Mouse (Mus musculus) left cerebral cortex, postnatal 25 days (tissue): ENCODE measurements around the gene Dppa1. TPM values are rescaled to one million over a fixed set of nuclear protein-coding genes. Genes with fewer than 3 reads are reported as not detected.

Source experiments
- DNase-seq, 2 experiments: peaks; one replicate each; pipeline ENCODE4 v3.0.0; 2022; ENCODE audit warnings: low spot score in 2 of 2, mixed read lengths in 1 of 2
- intact Hi-C: fragments of 180-260 bp; cut with DNase I; formaldehyde crosslinking; loops from one replicate; pipeline ENCODE4 v1.15.1; 2025
- total RNA-seq, 2 experiments: library from RNA; stranded (reverse); gene quantifications; 2 replicates each; pipeline ENCODE4 v1.2.3; 2021

Dppa1 gene
- total RNA-seq, 2 experiments from 2014 or later, result not detected

- intact Hi-C loops, result no loop called here
- DNase-seq, result no peak
Measured at GRCm38 (mm10) chr11:46565967-46566366, 63.1 kb downstream of the Dppa1 start.

- intact Hi-C loops, result no loop called here
- no peak for DNase-seq
Measured at GRCm38 (mm10) chr11:46564671-46565070, 64.4 kb downstream of the Dppa1 start.

- DNase-seq, result no peak
- intact Hi-C loops, result no loop called here
Measured at GRCm38 (mm10) chr11:46561096-46561495, 68.0 kb downstream of the Dppa1 start.

Other genes starting within 250 kb of the Dppa1 start
- gene Itk, start 239.7 kb downstream of the Dppa1 start, total RNA-seq, result under 1 TPM; 0.28 to 0.32 TPM
- gene Fam71b, start 232.7 kb downstream of the Dppa1 start, total RNA-seq, result not detected
- gene Med7, start 192.3 kb downstream of the Dppa1 start, total RNA-seq, result 10 to 100 TPM; 30.9 to 32.5 TPM
- 1 to 10 TPM; 2.0 to 2.2 TPM for gene Havcr2, start 174.3 kb downstream of the Dppa1 start, total RNA-seq
- gene Gm12169, start 105.0 kb downstream of the Dppa1 start, total RNA-seq, result not detected
- gene BC053393, start 57.7 kb downstream of the Dppa1 start, total RNA-seq, result not detected
- gene Timd2, start 77.8 kb upstream of the Dppa1 start, total RNA-seq, result not detected
- not detected for gene Havcr1, start 105.8 kb upstream of the Dppa1 start, total RNA-seq
- not detected for gene Timd4, start 181.5 kb upstream of the Dppa1 start, total RNA-seq